Mouse (Mus musculus) splenic B cell, adult 2 months (primary cell): Measurements from ENCODE around the gene Cdc42ep4.

Experiments
- DNase-seq: peaks from one replicate; pipeline ENCODE4 v3.0.0-alpha.2; 2011; ENCODE audit warnings: low read depth, low spot score
- H3K27me3 ChIP-seq: 2 replicates; pipeline ENCODE4 v1.6.1; 2012; ENCODE audit warnings: mild to moderate bottlenecking, low read length, moderate library complexity, mixed read lengths; ENCODE audit not compliant: control insufficient read depth, poor library complexity, insufficient read depth, severe bottlenecking
- H3K36me3 ChIP-seq: 2 replicates; pipeline ENCODE4 v1.6.1; 2012; ENCODE audit warnings: mild to moderate bottlenecking, low read length, moderate library complexity, mixed read lengths; ENCODE audit not compliant: control insufficient read depth, poor library complexity, insufficient read depth, severe bottlenecking

Cdc42ep4 gene

GRCm38 (mm10) chr11:113784656-113785396 is 33.1 kb upstream of the Cdc42ep4 start:
- Histone ChIP-seq H3K27me3 (no peaks in the 10 kb centered on the region), H3K36me3 (no peaks in the 10 kb centered on the region)
- DNase-seq: no peak

DNA sequence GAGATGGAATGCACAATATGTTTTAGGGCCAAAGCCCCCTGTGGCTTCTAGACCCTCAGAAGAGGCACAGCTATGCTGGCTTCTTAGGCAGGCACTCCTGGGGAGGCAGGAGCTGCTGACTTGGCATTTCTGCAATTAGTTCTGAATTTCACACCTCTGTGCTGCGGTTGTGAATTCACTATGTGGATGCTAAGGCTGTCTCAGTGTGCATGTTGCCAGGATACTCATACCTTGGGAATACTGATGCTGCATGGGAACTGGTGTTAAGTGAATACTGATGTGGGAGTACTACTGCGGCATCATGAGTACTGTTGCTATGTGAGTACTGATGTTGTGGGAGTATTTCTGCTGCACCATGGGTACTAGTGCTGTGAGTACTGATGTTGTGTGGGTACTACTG is 30.8 kb upstream of the Cdc42ep4 start:
- H3K27me3 ChIP-seq: no peaks in the 10 kb centered on the region
- no peaks in the 10 kb centered on the region for H3K36me3 ChIP-seq
- no peak for DNase-seq

- no peaks in the 10 kb centered on the region for H3K36me3 ChIP-seq
- no peaks in the 10 kb centered on the region for H3K27me3 ChIP-seq
- no peak for DNase-seq
Observed at GRCm38 (mm10) chr11:113782006-113782405, 30.3 kb upstream of the Cdc42ep4 start.

- H3K36me3 ChIP-seq: no peaks in the 10 kb centered on the region
- no peaks in the 10 kb centered on the region for H3K27me3 ChIP-seq
- no peak for DNase-seq
Observed at GRCm38 (mm10) chr11:113779680-113780041, 28.0 kb upstream of the Cdc42ep4 start.

DNA sequence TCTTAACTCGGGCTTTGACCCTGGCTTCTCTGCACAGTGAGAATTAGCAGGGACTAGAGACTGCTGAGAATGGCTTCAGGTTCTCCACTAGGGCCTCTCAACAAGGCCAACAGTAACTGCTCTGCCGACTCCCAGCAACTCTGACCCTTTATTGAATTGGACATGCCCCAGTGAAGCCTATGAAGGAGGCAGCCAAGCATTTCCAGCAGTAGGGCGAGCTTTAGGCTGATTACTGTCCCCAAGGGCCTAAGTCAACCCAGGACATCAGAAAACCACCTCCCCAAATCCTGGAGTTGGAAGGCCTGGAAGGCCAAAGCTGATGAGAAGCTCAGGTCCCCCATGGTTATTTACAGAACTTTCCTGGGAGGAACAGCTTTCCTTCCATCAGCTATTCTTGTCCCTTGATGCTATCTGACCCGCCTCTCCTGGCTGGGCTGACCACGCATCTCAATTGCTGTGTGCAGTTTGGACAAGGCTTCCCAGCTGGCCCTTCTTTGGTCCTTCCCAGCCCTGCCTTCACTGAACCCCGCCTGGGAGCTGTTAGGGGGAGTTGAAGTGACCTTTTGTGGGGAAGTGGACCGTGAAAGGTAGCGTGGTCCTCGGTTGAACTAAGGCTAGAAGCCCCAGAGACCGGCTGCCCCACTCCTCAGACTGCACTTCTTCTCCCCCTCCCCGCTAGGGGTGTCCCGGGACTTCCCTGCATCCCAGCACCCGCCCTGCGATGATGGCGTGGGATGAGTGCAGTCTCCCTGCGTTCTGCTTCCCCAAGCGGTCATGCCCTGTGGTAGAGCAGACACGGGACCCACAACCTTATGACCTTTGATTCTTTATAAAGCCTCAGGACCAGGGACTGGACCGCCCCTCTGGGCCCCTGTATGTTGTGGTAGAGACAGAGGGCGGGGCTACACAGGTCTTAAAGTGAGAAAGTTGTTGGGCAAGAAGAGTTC is 27.3 kb upstream of the Cdc42ep4 start:
- no peaks in the 10 kb centered on the region for H3K36me3 ChIP-seq
- no peak for DNase-seq
- H3K27me3 ChIP-seq: no peaks in the 10 kb centered on the region

DNA sequence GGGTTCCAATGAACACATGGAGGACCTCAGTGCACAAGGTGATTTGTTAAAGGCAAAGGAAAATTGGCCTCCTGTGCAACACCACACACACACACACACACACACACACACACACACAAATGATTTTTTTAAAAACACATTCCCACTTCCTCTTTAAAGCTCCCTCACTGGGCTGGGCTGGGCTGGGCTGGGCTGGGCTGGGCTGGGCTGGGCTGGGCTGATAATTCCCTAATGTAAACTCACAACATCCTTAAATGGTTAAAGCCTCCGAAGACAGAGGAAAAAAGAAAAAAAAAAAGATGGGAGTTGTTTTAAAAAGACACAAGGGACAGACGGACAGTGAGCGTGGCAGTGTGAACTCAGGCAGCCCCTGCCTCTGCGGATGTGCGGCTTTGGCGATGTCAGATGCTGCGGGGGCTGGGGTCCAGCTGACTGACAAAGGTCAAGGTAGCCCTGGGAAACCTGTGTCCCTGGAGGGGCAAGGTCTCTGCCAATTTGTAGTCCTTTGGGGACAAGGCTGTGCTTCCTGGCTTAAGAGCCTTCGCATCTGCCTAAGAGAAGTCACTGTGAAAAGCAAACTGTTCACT is 26.3 kb upstream of the Cdc42ep4 start:
- DNase-seq: no peak
- Histone ChIP-seq H3K27me3 (no peaks in the 10 kb centered on the region; the same call in 1 of the 2 replicates), H3K36me3 (no peaks in the 10 kb centered on the region)

DNA sequence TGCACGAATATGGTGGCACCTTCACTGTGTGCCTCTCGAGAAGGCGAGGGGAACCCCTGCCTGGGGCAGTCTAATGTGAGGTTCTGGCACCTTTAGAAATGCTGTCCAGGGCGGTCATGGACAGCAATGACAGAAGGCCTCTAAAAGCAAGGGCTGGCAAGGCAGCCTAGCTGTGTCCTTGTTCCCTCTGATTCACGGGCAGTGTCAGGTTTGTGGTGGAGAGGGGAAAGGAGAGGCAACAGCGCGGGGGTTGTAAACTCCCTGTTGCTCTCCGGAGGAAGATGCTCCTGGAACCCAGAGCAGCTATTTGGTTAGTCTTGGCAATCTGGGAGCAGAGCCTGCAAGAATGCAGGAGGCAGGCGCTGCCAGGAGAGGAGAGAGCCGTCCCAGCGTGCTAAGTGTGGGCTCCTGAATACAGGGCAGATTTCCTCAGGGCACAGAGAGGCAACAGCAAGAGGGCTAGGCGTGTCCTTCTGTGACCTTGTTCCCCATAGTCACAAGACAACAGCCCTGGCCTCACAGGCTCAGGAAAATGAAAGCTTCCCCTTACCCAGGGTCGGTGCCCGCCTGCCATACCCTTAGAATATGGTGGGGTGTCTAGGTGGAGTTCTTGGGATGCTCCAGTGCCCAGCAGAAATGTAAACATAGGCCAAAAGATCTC is 25.3 kb upstream of the Cdc42ep4 start:
- DNase-seq: no peak
- no peaks in the 10 kb centered on the region for H3K36me3 ChIP-seq
- no peaks in the 10 kb centered on the region; the same call in 1 of the 2 replicates for H3K27me3 ChIP-seq

GRCm38 (mm10) chr11:113774773-113775172 is 23.1 kb upstream of the Cdc42ep4 start:
- H3K36me3 ChIP-seq: no peaks in the 10 kb centered on the region
- no peak for DNase-seq
- H3K27me3 ChIP-seq: no peaks in the 10 kb centered on the region; the same call in 1 of the 2 replicates

DNA sequence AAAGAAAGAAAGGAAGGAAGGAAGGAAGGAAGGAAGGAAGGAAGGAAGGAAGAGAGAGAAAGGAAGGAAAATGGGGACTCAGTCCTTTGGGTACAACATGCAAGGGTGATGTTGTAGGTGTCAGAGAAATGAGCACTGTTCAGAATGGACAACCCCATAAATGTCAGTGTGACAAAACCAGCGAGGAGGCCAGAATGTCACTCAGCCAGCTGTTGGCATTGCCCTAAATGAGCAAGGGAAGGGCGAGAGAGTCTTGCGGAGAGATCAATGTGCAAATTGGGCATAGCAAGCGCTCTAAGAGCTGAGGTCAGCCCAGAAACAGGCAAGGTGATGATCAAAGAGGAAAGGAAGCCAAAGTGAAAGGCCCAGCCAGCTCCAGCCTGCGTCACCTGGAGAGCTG is 21.5 kb upstream of the Cdc42ep4 start:
- no peaks in the 10 kb centered on the region for H3K36me3 ChIP-seq
- DNase-seq: no peak
- no peaks in the 10 kb centered on the region; the same call in 1 of the 2 replicates for H3K27me3 ChIP-seq

DNA sequence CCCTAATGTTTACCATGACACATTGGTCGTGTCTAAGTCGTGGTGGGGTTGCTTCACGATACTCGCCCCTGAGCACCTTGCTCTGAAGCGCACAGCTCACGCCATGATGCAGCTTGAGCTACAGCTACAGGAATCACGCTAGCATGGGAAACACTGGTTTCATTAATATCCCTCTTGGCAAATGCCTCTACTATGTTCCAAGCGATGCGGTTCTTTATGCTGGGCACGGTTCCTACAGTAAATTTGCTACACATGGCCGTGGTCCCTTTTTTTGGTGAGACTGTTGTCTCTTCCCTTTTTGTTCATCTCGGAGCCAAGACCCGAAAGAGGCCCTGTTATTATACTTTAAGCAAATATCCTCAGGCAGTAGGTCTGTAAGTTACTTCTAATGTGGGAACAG is 19.5 kb upstream of the Cdc42ep4 start:
- DNase-seq: no peak
- Histone ChIP-seq H3K36me3 (no peaks in the 10 kb centered on the region), H3K27me3 (no peaks in the 10 kb centered on the region; the same call in 1 of the 2 replicates)

- Histone ChIP-seq H3K27me3 (no peaks in the 10 kb centered on the region; the same call in 1 of the 2 replicates), H3K36me3 (no peaks in the 10 kb centered on the region)
- DNase-seq: no peak
Observed at GRCm38 (mm10) chr11:113768356-113768755, 16.7 kb upstream of the Cdc42ep4 start.

DNA sequence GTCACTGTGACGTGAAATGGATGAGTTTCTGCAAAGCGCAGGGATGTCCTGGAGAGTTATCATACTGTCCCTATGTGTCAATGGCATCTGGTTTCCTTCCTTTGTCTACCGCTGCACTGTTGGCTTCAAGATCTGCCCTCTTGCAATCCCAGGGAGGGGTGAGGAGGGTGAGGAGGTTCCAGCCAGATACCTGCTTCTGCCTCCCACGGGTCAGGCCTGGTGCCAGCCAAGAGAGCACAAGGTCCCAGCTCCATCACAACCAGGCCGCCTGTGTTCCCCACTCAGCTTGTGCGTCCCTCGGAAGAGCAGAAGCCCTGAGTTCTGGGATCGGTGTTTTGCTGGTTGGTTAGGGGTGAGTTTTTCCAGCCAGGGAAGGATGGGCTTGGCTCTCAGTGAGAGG is 15.6 kb upstream of the Cdc42ep4 start:
- DNase-seq: no peak
- Histone ChIP-seq H3K27me3 (no peaks in the 10 kb centered on the region), H3K36me3 (no peaks in the 10 kb centered on the region)

DNA sequence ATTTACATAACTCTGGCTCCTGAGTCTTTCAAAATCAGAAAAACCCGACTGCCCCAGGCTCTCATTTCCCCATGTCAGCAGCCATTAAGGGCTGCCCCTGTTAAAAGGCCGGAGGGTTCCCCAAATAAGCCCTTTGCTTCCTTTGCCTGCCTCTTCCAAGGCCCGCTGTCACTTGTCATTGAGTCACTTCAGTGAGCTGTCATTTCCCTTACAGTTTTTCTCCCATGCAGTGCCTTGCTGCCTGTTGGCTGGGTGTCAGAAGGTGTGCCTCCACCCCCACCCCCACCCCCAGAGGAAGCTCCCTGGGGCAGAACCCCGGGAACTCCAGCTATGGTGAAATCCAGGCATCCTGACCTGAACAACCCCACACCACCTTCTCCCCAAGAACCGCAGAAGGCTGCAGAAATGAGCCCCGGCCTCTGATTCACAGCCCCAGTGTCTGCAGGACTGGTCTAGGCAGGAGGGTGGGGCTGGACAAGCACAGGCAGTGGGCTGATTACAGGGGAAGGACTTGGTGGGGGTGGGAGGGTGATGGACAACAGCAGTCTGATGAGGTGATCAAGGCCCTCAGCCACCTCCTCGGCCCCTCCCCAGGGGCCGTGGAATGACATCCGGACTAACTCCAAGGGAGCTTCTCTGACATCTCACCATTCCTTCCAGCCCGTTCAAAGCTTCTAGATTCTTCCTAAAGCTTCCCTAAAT is 14.8 kb upstream of the Cdc42ep4 start:
- DNase-seq: no peak
- no peaks in the 10 kb centered on the region for H3K36me3 ChIP-seq
- no peaks in the 10 kb centered on the region for H3K27me3 ChIP-seq
